Mouse (Mus musculus): ENCODE results near the gene Ifi27l2a. TPM values are rescaled to one million over a fixed set of nuclear protein-coding genes. Genes with fewer than 3 reads are reported as not detected.

Ifi27l2a gene
- polyA plus RNA-seq (2012; rRNA removed): 762 and 1,011 TPM in 2 replicates

DNA sequence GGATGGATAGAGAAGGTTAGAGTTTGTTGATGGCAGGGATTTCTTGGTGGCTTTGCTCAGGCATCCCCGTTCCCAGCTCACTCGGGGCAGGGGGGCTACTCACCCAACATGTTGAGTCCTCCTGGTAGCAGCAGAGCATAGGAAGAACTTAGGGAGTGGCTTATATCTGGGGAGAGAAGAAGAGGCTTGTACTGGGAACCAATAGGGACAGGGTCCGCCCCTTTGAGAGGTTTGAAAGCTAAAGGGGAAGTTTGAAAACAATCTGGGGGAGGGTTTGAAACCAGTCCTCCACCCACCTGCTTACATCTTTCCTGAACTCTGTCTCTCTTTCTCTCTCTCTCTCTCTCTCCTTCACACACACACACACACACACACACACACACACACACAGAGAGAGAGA lies at the start of gene Ifi27l2a:
Gene Ifi27l2a, minus strand, starts transcription at position 157 of the 400 bp plus-strand sequence.

DNA sequence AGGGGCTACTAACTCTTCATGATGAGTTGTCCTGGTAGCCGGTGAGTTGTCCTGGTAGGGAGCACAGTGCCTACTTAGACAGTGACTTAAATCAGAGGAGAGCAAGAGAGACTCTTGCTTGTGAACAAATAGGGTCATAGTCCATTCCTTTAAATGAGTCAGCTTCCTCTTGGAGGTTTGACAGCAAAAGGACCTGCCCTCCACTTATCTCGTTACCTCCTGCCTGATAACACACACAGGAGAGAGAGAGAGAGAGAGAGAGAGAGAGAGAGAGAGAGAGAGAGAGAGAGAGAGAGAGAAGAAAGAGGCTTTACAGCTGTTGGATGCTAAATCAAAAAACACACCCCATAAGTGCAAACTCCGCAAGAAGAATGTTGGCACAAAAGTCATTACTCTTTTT lies 13.7 kb upstream of the Ifi27l2a start, which contains the start of gene Ifi27l2b:
Gene Ifi27l2b, minus strand, starts transcription at position 84 of the 400 bp plus-strand sequence.

DNA sequence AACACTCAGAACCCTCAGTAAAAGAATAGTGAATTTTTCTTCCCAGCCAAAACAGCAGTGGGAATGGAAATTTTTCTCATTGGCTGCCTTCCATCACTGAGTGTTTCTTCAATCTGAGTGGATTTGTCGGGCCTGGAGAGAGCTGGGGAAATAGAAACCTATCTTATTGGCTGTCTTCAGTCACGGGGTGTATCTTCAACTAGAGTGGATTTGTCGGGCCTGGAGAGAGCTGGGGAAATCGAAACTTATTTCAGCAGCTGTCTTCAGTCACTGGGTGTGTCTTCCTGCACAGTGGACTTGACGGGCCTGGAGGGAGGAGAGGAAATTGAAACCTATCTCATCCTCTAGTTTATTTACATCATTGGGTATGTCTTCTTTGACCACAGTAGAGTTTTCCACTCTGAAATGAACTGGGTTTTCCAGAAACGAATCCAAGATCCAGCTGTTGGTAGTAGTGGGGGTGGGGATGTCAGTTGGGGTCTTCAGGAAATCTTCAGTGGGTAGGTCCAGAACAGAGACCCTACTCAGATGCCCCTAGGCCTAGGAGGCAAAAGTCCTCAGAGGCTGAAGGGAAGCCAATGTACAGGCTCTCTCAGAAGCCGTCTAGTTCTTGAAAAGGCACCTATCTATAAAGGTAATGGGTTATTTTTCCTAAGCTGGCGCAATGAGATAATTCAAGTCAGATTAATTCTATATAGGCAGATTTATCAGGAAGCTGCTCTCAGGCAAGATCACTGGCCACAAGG lies 9.3 kb downstream of the Ifi27l2a start, which contains the start of gene Ifi27:
Gene Ifi27, plus strand, starts transcription at position 226 of the 746 bp plus-strand sequence.

DNA sequence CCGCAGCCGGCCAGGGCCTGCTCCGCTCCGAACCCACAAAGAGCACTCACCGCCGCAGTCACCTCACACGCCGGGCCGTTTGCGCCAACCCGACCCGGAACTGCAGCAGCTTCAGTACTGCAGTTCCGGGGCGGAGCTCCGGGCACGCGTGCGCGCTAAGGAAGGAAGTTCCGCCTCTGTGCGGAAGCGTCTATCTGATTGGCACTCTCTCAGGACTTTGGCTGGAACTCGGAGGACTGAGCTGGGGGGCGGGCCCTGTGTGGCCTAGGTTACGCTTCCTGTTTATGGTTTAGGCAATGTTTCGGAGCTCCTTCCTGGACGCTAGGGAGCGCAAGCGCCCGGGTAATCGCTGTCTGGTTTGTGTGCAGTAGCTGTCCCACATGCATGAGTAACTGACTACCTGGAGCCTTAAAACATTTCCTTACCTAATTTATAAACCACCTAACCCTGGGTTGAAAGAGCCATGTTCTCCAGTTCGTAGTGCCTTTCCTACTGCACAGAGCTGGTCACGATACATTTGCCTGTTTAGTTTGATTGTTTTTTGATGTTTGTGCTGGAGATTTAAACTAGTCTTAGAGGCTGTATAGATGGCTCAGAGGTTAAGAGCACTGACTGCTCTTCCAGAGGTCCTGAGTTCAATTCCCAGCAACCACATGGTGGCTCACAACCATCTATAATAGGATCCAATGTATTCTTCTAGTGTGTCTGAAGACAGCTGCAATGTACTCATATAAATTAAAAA lies 17.6 kb downstream of the Ifi27l2a start, which contains the start of gene Ddx24:
Gene Ddx24, minus strand, starts transcription at position 102 of the 742 bp plus-strand sequence.

DNA sequence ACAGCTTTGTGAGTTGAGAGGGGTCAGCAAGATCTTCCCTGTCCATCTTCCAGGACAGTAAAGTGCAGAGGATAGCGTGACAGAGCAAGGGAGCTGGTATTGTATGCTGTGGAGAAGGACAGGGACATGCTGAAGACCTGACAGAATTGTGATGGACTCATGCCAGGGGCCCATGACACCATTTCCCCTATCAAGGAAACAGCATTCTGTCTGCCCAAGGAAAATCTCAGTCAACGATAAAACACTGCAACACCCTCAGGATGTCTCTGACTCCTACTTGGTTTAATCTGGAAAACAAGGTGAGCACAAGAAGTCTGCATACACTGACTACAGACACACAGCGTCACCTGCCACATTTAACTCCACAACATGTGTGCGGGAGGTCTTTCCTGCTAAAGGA lies 35.8 kb downstream of the Ifi27l2a start, which contains the start of gene 9330161L09Rik:
Gene 9330161L09Rik, minus strand, starts transcription at position 101 of the 400 bp plus-strand sequence.

Other genes starting within 250 kb of the Ifi27l2a start
- gene Prima1, start 201.5 kb downstream of the Ifi27l2a start, polyA plus RNA-seq (2012; rRNA removed): 4.9 and 5.9 TPM in 2 replicates
- gene Fam181a, start 132.7 kb downstream of the Ifi27l2a start, polyA plus RNA-seq (2012; rRNA removed): 0.71 and 0.93 TPM in 2 replicates
- 105 and 124 TPM in 2 replicates for gene Asb2, start 87.7 kb downstream of the Ifi27l2a start, polyA plus RNA-seq (2012; rRNA removed)
- 6.1 and 7.6 TPM in 2 replicates for gene Otub2, start 55.0 kb downstream of the Ifi27l2a start, polyA plus RNA-seq (2012; rRNA removed)
- gene 9330161L09Rik, start 35.9 kb downstream of the Ifi27l2a start, polyA plus RNA-seq (2012; rRNA removed): 0.71 and 0.76 TPM in 2 replicates
- 46.0 and 53.9 TPM in 2 replicates for gene Ddx24, start 17.9 kb downstream of the Ifi27l2a start, polyA plus RNA-seq (2012; rRNA removed)
- gene Ifi27, start 9.5 kb downstream of the Ifi27l2a start, polyA plus RNA-seq (2012; rRNA removed): 565 and 703 TPM in 2 replicates
- 0.43 TPM in 1 of 2 replicates, not detected in the other for gene Ifi27l2b, start 13.5 kb upstream of the Ifi27l2a start, polyA plus RNA-seq (2012; rRNA removed)
- 0.92 and 1.1 TPM in 2 replicates for gene Ppp4r4, start 88.6 kb upstream of the Ifi27l2a start, polyA plus RNA-seq (2012; rRNA removed)
- gene Serpina10, start 187.8 kb upstream of the Ifi27l2a start, polyA plus RNA-seq (2012; rRNA removed): 0.05 TPM in 1 of 2 replicates, not detected in the other
- gene Serpina6, start 213.5 kb upstream of the Ifi27l2a start, polyA plus RNA-seq (2012; rRNA removed): 0.29 TPM in 1 of 2 replicates, not detected in the other
- gene Serpina16, start 232.5 kb upstream of the Ifi27l2a start, polyA plus RNA-seq (2012; rRNA removed): not detected in 2 replicates